Mouse (Mus musculus) left cerebral cortex, adult 11 months (tissue): ENCODE results near the gene Jup.
A peak's percentile ranks its signal among the peaks of the same experiment; 100 is the strongest.

Source experiments
- DNase-seq: peaks from one replicate; pipeline ENCODE4 v3.0.0; 2022; ENCODE audit warnings: low spot score

Gene Jup

DNA sequence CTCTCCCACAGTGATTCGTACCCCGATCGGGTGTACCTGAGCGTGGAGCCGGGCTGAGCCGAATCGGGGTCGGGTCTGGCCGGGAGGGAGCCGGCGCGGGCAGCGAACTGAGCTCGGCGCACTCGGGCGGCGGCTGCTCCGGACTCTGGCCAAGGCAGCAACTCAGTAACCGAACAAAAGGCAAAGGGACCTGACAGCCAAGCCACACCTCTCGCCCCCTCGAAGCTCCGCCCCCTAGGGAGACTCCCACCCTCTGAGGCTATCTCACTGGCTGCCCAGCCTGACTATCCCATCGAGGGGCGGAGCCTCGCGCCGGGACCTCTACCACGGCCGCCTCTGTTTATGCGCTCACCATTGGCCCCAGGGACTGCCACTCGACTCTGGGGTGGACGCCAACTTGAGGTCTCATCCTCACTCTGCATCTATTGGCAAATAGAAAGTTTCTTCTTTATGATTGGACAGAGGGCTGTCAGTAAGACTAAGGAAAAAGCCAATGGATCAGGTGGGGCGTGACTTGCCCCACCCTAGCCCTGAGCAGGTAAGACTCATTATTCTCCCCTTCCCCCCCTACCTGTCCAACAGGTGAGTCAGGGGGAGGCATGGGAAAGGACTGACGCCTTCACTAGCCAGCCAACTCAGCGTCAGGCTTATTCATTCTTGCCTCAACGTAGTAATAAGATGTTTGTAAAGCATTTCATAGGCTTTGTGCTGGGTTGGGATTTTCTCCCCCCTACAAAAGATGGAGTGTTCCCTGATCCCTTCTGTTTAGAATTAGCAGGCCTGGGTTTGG, at the start of gene Jup:
Jup (minus strand) TSS at position 164 of the 790 bp plus-strand sequence.
- peak; percentile 100 for DNase-seq

DNA sequence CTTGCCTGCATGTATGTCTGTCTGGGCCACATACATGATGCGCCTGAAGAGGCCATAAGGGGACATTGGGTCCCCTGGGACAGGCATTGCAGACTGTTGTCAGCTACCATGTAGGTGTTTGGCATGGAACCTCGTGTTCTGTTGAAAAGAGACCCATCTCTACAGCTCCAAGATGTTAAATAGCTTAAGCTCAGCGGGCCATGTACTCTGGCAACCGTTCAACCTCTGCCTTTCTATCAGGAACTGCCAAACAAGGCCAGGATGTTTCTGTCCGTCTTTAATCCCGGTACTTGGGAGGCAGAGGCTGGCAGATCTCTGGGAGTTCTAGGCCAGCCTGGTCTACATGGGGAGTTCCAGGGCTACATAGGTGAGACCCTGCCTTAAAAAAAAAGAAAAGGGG, 45.1 kb upstream of the Jup start:
- no peak for DNase-seq

DNA sequence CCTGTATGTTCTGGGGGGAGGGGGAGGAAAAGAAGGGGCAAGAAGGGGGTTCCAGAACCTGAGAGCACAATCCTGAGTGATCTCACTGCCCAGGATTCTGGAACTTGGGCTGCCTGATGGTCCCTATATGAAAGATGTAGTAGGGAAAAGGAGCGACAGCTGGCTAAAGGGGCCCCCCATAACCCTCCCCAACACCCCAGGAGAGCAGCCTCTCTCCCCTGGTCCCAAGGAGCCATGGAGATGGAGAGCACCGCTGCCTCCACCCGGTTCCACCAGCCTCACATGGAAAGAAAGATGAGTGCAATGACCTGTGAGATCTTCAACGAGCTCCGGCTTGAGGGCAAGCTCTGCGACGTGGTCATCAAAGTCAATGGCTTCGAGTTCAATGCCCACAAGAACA, 44.2 kb upstream of the Jup start, which contains the start of the genes Nt5c3b and Klhl10:
Nt5c3b (minus strand) TSS at position 12 of the 400 bp plus-strand sequence.
Klhl10 (plus strand) TSS at position 121 of the 400 bp plus-strand sequence.
- no peak for DNase-seq

DNA sequence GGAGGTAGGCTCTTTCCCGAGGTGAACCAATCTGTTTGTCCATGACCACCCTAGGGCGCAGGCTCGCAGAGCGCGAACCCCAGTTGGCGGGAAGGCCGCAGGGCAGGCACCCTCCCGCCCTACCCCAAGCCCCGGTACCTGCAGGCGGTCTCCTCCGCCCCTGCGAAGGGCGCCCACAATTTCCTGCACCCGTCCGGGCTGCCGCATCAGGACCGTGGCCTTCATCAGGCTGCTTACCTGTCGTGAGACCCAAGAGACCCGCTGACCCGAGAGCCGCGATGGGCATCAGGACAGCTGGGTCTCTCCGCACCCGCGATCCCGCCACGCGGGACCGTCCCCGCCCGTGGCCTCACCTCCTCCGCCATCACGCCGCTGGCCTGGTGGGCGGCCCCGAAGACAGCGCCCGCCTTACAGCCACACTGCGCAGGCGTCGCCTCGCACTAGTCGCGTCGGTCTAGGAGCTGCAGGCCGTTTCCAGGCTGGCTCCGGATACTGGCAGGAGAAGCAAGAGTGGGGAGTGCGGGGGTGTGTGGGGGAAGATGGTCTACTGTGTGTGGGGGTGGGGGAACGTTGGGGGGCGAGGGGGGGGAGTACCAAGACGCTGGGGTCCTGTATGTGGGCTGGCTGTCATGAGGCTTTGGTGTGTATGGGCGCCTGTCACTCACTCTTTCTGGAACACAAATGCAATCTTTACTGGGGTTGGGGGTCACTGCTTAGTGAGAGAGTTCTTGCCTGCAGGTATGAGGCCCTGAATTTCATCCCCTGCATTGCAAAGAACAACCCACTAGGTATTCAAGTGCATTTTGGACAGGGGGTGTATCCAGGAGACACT, 43.3 kb upstream of the Jup start:
- DNase-seq = peak; percentile 61

DNA sequence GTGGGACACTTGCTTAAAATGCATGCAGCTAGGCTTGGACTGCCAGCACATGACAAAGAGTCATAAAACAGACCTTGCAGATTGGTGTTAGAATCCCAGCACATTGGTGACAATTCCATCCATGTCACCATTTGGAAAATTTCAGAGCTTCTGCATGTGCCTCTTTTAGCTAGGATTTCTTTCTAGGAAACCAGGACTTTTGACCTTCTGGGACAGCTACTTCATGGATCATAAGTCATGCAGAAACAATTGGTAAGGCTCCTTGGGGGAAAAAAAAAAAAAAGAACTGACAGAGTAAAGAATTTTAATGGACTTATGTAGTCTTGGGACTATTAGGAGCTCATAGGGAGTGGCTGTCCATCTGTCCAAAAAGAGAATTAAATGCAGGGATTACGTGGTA, 40.3 kb upstream of the Jup start:
- DNase-seq = no peak

DNA sequence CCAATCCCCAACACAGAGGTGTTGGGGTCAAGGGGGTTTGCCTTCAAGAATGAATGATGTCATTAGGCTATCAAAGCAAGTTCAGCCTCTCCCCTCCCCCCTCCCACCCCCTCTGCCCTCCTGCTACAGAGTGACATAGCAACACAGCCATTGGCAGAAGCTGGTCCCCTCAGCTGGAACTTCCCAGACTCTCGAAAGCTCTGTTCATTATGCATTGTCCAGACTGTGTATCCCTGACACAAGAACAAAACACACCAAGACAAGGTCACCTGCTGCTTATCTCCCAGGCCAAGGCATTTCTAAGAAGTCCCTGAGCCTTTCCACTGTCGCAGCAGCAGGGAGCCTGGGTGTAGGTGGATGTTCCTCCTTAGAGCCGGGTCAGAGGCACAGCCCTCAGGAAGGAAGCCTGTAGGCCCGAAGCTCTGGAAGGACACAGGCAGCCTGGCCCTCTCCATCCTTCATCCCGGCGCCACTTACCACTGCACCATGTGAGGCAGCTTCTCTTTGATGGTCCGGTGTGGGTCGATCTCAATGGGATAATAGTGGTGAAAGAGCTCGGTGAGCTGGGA, 38.2 kb upstream of the Jup start:
- no peak for DNase-seq

DNA sequence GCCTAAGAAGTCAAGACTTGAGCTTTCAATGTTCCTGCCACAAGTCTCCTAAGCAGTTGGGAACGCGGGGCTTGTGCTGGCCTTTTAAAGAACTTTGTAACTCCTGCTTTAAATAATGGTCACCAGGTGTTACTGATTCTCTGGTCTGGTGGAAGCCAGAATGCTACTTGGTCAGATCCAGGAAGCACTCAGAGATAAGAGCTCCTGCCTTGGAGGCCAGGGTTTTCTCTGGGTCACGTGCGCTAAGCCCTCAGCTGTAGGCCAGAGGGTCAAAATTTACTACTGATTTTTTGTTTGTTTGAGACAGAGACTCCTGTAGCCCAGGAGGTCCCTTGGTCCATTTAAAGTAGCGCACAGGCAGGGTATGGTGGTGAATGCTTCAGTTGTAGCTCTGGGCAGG, 34.4 kb upstream of the Jup start:
- DNase-seq = no peak

DNA sequence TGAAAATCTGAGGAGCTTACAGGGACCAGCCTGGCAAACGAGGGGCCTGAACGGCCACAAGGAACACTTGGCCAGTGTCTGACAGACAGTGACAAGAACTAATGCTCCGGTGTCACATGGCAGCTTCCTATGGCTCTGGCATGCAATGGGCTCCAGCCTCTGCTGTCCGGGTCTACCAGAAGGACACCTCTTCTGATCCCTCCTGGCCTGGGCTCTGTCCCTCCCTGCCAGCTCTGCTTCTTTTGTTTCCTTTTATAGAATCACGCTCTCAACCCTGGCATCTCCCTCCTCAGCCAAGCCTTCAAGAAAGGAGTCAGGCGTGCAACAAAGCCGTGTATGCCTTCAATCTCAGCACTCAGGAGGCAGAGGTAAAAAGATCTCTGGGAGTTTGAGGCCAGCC, 32.5 kb upstream of the Jup start:
- no peak for DNase-seq

DNA sequence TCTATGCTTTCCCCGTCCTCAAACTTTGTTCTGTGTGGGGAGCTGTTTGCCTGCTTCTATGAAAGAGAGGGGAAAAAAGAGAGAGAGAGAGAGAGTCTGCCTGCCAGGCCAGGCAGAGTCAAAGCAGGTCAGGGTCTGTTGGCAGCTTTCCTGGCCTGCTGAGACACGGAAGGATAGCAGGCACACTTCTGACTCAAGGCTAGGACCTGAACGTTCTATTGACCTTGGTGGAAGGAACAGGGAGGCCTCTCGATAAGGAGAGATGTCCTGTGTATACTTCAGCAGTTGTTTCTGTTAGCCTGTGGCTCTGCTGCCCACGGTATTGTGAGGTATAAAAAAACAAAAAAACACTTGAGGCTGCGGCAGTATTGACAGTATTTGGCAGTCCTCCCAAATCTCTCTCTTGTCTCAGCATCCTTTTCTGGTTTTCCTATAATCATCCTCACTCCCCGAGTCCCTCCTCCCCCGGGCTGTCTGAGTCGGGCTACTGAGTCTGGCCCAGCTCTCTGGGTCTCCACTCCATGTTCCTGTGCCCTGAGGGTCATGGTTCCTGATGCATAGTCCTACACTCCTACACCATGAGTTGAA, 31.1 kb upstream of the Jup start:
- DNase-seq = no peak

DNA sequence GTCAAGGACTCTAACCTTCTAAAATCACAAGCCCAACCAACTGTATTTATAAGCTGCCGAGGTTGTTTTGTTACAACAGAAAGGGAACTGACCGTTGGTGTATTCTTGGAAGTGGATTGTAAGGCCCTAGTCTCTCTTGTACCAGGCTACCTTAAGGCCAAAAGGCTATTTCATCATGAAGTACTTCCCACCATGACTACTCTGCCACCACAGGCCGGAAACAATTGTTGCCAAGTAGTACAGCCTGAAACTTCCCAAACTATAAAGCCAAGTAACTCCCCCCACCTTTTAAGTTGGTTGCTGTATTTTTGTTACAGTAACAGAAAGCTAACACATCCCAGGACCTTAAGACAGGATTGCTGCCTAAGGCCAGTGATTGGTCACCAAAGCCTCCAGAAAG, 29.3 kb upstream of the Jup start:
- no peak for DNase-seq

DNA sequence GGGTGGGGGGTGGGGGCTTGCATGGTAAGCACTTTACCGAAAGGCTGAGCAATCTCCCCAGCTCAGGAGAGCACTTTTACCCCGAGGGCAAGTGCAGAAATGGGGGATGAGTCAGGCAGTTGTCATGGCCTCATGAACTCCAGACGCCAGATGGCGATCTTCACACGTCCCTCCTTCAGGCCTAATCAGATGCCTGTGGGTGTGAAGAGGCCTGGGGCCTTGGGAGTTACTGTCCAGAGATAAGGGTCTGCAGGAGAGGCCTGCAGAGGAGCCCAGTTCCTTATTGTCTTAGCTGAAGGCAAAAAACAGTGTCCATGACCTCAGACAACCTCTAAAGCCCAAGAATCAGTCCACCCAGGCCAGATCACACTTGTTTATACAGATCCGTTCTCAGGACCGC, 28.3 kb upstream of the Jup start:
- peak; percentile 61 for DNase-seq

DNA sequence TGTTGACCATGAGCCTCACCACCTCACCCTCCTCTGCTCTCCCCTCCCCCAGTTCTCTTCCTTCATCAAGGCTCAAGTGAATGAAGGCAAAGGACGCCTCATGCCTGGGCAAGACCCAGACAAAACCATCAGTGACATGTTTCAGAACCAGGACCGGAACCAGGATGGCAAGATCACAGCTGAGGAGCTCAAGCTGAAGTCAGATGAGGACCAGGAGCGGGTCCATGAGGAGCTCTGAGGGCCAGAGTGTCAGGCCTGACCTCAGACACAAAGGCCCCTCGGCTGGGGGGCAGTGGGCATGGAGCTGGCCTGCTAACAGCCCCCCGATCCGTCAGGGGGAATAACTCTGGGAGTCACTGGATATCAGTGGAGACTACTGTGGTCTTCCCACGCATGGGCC, 26.3 kb upstream of the Jup start:
- no peak for DNase-seq

DNA sequence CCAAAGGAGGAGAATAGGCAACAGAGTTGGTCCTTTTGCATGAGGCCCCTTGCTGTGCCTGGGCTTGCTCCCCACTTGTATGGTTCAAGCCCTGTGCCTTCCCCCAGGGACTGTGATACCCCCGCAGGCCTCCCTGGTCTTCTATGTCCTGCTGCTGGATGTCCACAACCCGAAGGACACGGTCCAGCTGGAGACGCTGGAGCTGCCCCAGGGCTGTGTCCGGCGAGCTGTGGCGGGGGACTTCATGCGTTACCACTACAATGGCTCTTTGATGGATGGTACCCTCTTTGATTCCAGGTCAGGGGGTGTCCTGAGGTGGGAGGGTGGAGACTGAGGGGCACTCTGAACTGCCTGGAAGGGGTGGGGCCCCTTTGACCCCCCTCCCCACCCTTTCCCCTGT, 24.0 kb upstream of the Jup start:
- DNase-seq = no peak

DNA sequence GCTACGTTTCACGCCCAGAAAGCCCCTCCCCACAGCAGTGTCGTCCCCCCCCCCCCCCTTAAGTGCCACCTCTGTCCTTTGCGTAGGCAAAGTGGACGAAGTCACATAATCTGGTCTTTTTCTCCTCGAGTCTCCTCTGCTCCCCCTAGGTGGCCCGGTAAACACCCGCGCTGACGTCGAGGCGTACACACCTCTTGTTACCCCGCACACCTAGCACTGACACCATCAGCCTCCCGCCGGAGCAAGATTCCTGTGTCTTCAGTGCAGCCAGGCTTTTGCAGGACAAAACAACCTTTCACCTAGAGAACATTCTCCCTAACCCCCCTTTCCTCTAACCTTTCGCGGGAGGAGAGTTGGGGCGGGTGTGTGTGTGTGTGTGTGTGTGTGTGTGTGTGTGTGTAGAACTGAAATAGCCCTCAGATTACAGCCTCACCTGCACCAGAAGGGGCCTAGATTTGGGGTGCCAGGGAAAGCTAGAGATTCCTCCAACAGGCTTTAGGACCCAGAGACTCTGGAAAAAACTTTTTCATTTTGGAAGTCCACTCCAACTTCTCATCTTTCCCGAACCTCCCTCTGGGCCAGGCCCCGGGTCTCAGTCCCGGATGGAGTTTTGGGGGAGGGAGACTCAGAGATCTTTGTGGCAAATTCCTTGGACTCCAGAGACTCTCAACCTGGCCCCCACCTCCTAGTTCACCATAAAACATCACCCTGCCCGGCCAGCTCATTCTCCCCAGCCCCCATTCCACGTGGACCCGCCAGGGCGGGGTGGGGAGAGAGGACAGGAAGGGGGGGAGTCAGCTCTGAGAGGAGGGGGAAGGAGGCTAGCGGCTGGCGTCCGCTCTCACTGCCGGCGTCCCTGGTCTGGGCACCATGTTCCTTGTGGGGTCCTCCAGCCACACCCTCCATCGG, 17.6 kb upstream of the Jup start, which contains the start of gene Fkbp10:
Fkbp10 (plus strand) TSS at position 784 of the 909 bp plus-strand sequence.
- no peak for DNase-seq

DNA sequence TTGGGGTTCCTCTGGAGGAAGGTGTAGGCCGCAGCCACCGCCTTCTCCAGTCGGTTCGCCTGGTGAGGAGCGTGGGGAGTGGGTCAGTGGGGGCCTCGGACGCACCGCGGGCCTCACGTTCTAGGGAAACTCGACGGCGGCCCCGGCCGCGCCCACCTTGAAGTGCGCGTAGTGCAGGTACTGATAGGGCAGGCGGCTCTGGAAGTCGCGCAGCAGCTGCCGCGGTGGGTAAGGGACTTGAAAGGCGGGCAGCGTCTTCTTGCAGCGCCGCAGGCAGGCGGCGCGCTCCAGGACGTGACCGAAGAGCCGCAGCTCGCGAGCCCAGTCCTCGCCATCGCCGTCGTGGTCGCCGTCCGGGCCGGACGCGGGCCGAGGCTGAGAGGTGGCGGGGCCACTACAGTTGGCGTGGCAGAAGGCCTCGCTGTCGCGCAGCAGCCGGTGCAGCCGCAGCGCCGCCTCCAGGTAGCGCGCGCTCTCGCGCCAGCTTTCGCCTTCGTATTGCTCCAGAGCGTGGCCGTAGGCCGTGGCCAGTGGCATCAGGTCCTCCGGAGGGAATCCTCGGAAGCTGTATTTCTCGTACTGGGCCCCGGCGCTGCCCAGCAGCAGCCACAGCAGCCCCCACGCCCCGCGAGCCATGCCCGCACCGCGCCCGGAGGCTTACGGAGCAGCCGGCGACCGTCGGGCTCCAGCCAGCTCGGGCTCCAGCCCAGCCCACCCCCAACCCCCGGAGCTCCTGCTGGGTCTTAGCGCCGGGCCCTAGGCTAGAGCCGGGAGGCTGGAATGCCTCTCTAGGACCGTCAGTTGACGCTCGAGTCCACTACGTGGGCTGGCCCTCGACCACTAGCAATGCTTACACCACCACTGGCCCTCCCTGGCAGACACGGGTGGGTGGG, 16.7 kb upstream of the Jup start, which contains the start of gene P3h4:
P3h4 (minus strand) TSS at position 816 of the 893 bp plus-strand sequence.
- peak; percentile 65 for DNase-seq

DNA sequence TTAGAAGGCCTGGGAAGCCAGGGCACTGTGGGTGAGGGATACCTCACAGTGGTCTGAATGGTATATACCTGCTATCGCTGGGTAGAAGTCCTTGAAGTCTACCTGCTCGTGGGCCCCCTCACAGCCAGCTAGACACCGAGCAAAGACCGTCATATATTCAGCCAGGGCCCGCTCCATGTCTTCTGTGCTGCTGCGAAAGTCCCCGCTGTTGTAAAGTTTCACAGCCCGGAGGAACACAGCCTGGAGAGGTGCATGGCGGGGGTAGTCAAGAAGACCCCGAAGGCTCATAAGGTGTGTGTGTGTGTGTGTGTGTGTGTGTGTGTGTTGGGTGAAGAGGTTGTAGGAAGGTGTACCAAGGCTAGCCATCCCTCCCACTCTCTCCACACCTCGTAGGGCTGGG, 16.0 kb upstream of the Jup start:
- no peak for DNase-seq

DNA sequence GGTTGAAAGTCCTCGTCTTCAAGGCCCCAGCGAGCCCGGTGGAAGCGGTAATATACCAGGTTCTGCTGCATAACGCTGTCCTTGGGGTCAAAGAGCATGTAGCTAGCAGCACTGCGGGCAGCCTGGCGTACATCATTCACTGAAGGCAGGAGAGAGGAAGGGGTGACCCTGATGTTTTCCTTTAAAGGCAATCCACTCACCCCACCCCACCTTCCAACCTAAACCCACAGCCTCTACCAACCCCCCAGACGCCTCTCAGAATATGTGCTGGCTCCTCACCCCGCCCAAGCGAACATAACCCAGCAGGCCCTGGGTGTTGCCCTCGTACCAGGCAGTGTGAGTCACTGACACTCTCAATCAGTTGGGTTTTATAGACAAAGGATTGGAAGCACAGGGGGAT, 14.2 kb upstream of the Jup start:
- no peak for DNase-seq

DNA sequence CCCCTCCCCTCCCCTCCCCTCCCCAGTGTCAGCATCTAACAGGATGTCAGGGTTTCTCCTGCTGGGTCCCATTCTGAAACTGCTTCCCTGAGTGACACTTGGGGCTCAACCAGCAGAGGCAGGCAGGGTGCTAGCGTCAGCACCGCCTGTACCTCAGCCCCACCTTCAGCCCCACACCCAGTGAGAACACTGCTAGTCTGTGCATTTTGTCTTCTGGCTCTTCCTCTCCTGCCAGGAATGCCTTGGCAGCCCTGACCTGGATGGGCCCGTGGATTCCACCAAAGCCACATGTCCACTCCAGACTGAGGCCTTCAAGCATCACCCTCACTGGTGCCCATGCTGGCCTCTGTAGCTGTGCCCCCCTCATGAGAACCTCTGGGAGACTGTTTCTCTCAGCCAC, 12.1 kb upstream of the Jup start:
- no peak for DNase-seq

DNA sequence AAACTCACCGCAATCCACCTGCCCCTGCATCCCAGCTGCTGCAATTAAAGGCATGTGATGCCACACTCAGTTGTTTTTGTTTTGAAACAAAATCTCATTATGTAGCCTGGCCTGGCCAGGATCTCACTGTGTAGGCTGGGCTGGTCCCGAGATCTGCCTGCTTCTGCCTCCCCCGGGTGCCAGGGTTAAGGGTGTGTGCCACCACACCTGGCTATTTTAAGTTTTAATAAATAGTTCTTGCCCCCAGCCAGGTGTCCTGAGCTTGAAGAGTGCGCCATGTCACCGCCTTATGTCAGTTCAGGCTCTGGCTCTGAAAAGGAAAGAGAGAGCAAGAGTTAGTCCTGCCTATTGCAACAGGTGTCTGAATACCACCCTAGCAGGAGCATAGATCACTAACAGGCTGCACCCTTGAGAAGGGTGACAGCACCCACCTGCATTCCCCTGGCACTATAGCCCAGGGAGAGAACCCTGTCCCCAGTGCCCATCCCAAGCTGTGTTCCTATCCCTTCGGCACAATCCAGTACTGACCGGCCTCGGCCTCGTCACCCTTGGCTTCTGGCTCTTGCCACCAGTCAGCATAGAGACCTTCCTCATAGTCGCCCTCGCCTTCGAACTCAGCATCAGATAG, 11.4 kb upstream of the Jup start:
- no peak for DNase-seq
